Mouse (Mus musculus): ENCODE measurements at regions not wholly inside any gene's neighbourhood (a gene's known extent, or its start where the extent isn't known, plus 50 kb on each side); places are given as distances from the start of the nearest gene placed in this dataset.
"Not testable (repeated sequence)": the region's sequence is repeated elsewhere in the genome, so short reads cannot be mapped to it uniquely, and the experiment has no call there.

GRCm38 (mm10) chr9:83728428-83728827 lies 77.6 kb downstream of the Elovl4 start:
- no peak for DNase-seq (ENCODE audit: low read depth, low spot score)

GRCm38 (mm10) chr9:83727462-83728189 lies 78.5 kb downstream of the Elovl4 start:
- peak; percentile 81 for DNase-seq (ENCODE audit: low read depth, low spot score)

- DNase-seq (ENCODE audit: low read depth, low spot score) = no peak
Measured at GRCm38 (mm10) chr9:83726979-83727378, 79.1 kb downstream of the Elovl4 start.

GRCm38 (mm10) chr9:83726105-83726504 lies 80.0 kb downstream of the Elovl4 start:
- no peak for DNase-seq (ENCODE audit: low read depth, low spot score)

GRCm38 (mm10) chr9:83725545-83725944 lies 80.5 kb downstream of the Elovl4 start:
- DNase-seq (ENCODE audit: low read depth, low spot score) = no peak

- DNase-seq (ENCODE audit: low read depth, low spot score) = no peak
Measured at GRCm38 (mm10) chr9:83720982-83721381, 85.1 kb downstream of the Elovl4 start.

GRCm38 (mm10) chr9:83719811-83720210 lies 86.3 kb downstream of the Elovl4 start:
- no peak for DNase-seq (ENCODE audit: low read depth, low spot score)

GRCm38 (mm10) chr9:83718084-83718483 lies 88.0 kb downstream of the Elovl4 start:
- DNase-seq (ENCODE audit: low read depth, low spot score) = not testable (repeated sequence)

GRCm38 (mm10) chr9:83716101-83716763 lies 89.8 kb downstream of the Elovl4 start:
- no peak for DNase-seq (ENCODE audit: low read depth, low spot score)

GRCm38 (mm10) chr9:83707361-83707760 lies 98.7 kb downstream of the Elovl4 start:
- no peak for DNase-seq (ENCODE audit: low read depth, low spot score)

GRCm38 (mm10) chr9:83706071-83706470 lies 100.0 kb downstream of the Elovl4 start:
- DNase-seq (ENCODE audit: low read depth, low spot score) = no peak

- no peak for DNase-seq (ENCODE audit: low read depth, low spot score)
Measured at GRCm38 (mm10) chr9:83704186-83704585, 101.9 kb downstream of the Elovl4 start.

- no peak for DNase-seq (ENCODE audit: low read depth, low spot score)
Measured at GRCm38 (mm10) chr9:83700916-83701315, 105.2 kb downstream of the Elovl4 start.

- DNase-seq (ENCODE audit: low read depth, low spot score) = no peak
Measured at GRCm38 (mm10) chr9:83700056-83700455, 106.0 kb downstream of the Elovl4 start.

GRCm38 (mm10) chr9:83691332-83692198 lies 114.5 kb downstream of the Elovl4 start:
- peak; percentile 81 for DNase-seq (ENCODE audit: low read depth, low spot score)

All from forelimb bud, embryonic 11.5 days (tissue).